Mouse (Mus musculus) brain, embryonic 14.5 days (tissue): ENCODE measurements around the gene Tdgf1. TPM values are rescaled to one million over a fixed set of nuclear protein-coding genes. Genes with fewer than 3 reads are reported as not detected.

ENCODE experiments used
- DNase-seq: peaks from one replicate; pipeline ENCODE4 v3.0.0-alpha.2; 2011; ENCODE audit warnings: low read depth
- CTCF ChIP-seq: fragments of 200-500 bp; IDR thresholded peaks from 2 replicates; pipeline ENCODE4 v1.5.1; 2012; ENCODE audit warnings: inconsistent platforms, mild to moderate bottlenecking, moderate library complexity, borderline replicate concordance; ENCODE audit not compliant: insufficient read depth, insufficient read length; ENCODE audit errors: extremely low read depth
- POLR2A ChIP-seq: fragments of 200-500 bp; IDR thresholded peaks from 2 replicates; pipeline ENCODE4 v1.6.1; 2012; ENCODE audit warnings: mild to moderate bottlenecking, inconsistent platforms, borderline replicate concordance; ENCODE audit not compliant: poor library complexity, insufficient read depth, insufficient read length, severe bottlenecking; ENCODE audit errors: extremely low read depth
- polyA plus RNA-seq: library from polyadenylated mRNA; depleted of rRNA; stranded (reverse); fragments of >200 nt; gene quantifications from 2 replicates; pipeline ENCODE4 v1.2.3, GENCODE M21; 2012

Tdgf1 gene
- polyA plus RNA-seq, 1 experiment, result not detected

DNA sequence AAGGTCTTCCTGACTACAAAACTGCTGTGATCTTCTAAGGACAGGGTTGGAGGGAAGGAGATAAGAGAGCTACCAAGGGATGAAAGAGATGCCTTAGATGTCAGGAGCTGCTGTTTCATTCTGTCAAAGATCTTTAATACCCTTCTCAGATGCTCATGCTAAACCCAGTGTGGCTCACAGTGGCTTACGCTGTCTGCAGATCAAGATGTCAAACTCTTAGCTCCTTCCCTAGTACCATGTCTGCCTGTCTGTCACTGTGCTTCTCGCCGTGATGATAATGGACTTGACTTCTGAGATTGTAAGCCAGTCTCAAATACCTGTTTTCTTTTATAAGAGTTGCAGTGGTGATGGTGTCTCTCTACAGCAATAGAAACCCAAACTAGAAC is 37.3 kb downstream of the Tdgf1 start:
- TF ChIP-seq POLR2A (no peak), CTCF (no peak)
- DNase-seq, result no peak

DNA sequence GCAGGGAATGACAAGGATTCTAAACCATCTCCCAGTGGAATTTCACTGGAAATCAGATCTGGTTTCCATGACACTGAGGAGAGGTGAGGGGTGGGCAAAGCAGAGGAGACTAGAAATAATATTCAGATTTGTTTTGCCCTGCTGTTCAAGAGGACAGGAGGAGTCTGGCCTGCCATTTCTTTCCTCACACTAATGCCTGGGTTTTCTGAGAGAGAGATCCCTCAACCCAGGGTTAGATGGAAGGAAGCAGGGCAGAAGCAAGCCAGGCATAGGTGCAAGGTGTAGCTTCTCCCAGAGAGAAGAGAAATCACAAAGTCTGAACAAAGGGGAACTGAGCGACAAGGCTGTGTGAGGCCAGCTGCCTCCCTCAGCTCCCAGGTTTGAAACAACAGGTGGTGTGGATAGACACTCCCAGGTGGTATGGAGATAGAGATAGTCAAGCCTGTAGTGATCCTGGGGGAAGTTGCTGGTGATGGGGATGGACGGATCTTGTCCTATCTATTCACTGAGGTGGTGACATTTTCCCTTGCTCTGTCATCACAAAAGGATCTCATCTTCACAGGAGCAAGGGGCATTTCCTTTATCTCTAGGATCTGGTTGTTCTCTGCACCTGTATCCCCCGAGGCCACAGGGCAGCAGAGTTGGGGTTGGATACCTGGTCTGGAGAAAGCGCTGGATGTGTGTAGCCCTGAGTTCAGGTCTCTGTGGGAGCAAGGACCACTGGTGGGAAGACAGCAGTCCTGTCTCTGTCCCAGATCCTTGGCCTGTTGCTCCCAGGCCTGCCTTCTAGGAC is 37.9 kb downstream of the Tdgf1 start:
- TF ChIP-seq POLR2A, result no peak
- TF ChIP-seq CTCF, result no peak
- no peak for DNase-seq

DNA sequence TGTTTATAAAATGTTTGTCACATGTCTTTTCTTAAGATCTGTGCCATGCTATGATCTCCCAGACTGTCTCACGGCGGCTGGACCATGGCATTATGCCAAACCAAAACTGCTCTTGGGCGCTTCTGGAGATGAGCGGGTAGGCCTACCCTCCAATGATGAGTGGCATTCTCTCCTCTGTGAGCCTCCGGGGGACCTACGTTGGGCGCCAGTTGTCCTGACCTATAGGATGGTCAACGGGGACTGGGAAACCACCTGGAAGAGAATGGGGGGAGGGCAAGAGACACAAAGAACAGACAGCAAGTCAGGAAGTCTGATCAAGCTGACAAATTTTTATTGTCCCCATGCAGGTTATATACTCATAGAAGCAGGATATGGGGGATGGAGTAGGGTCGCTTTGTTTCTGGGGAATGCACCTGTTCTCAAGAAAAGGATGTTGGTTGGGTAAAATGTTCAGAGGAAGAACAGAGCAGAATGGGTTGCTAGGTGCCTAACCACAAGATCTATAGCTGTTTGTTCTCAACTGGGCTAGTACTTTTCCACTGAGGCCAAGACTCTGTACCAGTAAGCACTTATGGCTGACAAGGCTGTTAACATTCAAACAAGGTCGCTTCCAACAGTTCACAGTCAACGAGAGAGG is 38.6 kb downstream of the Tdgf1 start:
- DNase-seq, result no peak
- no peak for TF ChIP-seq CTCF
- TF ChIP-seq POLR2A, result no peak

DNA sequence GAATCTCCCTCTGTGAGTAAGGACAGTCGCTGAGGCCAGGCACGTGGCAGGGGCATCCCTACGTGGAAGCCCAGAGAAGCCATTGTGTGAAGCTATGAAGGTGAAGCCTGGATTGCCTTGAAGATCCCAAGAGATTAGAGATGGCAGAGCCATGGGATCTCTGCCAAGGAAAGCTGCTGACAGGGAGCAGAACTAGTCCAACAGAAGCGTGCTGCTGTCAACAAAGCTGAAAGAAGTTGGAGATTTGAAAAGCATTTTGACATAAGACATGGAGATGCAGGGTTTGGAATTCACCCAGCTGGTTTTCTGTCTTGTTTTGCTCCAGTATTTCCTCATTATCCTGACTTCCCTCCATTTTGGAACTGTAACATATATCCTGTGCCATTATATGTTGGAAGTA is 43.7 kb downstream of the Tdgf1 start:
- DNase-seq, result peak; percentile 57
- no peak for TF ChIP-seq CTCF
- TF ChIP-seq POLR2A, result no peak

GRCm38 (mm10) chr9:110901204-110901603 is 44.8 kb downstream of the Tdgf1 start:
- no peak for DNase-seq
- no peak for TF ChIP-seq POLR2A
- no peak for TF ChIP-seq CTCF

DNA sequence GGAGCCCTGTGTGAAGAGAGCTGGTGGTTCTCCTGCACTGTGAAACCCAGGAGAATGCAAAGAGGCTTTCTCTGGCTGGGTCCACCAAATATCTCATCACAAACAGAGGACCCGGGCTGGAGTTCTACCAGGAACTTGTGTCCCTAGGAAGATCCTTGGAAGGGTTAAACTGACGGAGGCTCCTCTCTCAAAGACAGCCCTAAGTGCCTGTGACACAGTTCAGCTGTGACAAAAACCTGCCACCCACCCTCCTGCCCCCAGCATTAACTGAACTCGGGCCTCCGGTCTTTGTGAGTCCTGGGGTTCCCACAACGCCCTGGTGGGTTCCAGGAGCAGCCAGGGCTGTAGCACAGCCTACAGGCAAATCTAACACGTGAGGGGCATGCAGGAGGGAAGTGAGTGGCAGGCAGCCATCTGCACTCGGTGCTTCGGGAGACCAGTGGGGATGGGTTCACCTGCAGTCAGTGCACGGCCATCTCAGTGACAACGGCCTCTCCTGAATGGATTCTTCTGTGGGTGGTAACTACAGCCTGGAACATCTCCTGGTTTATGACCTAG is 46.4 kb downstream of the Tdgf1 start:
- DNase-seq, result no peak
- TF ChIP-seq CTCF (no peak), POLR2A (no peak)

DNA sequence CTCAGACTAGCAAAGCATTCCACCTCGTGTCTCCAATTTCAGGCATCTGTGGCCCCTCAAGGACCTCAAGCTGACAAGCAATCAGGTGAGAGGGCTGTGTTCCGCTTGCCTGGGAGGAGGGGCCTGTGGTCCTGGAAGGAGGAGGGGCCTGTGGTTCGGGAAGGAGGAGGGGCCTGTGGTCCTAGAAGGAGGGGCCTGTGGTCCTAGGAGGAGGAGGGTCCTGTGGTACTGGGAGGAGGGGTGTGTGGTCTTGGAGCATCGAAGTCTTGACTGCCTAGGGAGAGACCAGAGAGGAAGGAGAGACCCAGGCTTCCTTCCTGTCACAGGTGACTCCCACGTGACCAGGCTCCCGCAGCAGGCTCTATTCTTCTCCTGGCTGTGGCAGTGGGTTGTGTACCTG is 49.4 kb downstream of the Tdgf1 start:
- no peak for TF ChIP-seq POLR2A
- TF ChIP-seq CTCF, result no peak
- DNase-seq, result peak; percentile 43

- TF ChIP-seq POLR2A (no peak), CTCF (no peak)
- DNase-seq, result peak; percentile 49
Measured at GRCm38 (mm10) chr9:110895994-110896393, 50.0 kb downstream of the Tdgf1 start.

- no peak for DNase-seq
- TF ChIP-seq POLR2A (no peak), CTCF (0 out of 2 replicates have a peak, but pooled peaks have one; percentile 6)
Measured at GRCm38 (mm10) chr9:110895507-110895906, 50.5 kb downstream of the Tdgf1 start.

DNA sequence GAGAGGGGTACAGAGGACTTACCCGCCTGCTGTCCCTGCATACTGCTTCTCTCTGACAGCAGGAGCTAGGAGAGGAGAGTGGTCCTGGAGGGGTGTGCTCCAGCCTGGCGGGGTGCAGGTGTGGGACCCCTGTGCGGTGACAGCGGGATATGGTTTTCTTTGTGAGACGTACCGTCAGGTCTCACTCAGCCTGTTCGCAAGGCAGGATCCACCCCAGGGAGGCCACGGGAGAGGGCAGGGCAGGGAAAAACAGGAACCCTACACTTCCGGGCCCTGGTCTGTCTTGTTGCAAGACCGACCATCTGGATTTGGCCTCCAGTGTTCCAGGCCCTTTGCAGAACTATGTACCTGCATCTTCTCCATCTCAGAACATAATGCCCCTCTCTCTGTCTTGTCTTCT is 52.5 kb downstream of the Tdgf1 start:
- DNase-seq, result no peak
- TF ChIP-seq CTCF, result no peak
- no peak for TF ChIP-seq POLR2A

DNA sequence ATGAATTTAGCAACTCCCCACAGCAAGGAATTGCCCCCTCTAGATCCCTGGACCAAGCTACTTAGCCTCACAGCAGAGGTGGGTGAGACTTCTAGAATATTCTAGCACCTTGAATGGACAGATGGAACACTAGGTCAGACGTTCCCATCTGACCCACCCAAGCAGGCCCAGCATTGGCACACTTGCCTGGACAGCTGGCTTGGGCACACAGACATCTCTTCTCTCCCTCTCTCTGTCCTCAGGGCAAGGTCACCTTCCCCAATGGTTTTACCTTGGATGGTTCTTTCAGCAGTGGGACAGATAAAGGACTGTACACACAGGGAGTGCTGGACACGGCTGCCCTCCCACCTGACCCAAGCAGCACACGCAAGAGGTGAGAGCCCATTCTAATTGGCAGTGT is 53.4 kb downstream of the Tdgf1 start:
- DNase-seq, result no peak
- TF ChIP-seq CTCF (no peak), POLR2A (no peak)
